Mouse (Mus musculus) heart, postnatal 0 days (tissue): ENCODE results near the gene Slc22a23.

Source experiments
- CTCF ChIP-seq: IDR thresholded peaks from 2 replicates; pipeline ENCODE4 v1.5.1; 2016; ENCODE audit warnings: antibody characterized with exemption, control low read depth, low read depth
- EP300 ChIP-seq: IDR thresholded peaks from 2 replicates; pipeline ENCODE4 v1.6.1; 2016; ENCODE audit warnings: antibody characterized with exemption, low read depth

DNA sequence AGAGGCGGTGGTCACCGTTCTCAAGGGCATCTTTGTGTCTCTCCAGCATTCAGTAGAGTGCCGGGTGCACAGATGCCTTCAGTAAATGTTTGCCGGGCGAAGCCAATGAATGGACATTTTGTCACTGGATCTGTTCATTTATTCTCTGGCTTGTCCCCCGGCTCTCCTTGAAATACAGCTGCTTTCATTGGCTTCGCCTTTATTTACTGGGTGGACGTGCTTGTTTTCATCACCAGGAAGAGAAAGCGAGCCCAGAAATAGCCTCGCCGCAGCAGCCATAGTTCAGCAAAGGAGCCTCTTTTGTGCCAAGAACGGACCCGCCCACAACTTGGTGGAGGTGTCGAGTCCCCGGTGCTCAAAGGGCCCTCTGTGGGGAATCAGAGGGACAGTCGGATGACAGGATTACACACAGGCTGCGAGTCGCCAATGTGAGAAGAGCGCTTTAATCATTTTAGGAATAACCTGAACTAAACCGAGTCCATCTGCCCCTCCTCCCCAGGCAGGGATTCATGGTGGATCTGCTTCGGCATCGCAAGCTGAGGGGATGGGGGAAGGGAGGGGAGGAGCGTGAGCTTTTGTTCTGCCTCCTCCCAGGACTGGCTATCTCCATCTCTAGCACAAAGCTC is 196.1 kb downstream of the Slc22a23 start:
- TF ChIP-seq EP300 (no peak; the same call in 1 of the 2 replicates), CTCF (no peak)
